In the genomic region with DNA sequence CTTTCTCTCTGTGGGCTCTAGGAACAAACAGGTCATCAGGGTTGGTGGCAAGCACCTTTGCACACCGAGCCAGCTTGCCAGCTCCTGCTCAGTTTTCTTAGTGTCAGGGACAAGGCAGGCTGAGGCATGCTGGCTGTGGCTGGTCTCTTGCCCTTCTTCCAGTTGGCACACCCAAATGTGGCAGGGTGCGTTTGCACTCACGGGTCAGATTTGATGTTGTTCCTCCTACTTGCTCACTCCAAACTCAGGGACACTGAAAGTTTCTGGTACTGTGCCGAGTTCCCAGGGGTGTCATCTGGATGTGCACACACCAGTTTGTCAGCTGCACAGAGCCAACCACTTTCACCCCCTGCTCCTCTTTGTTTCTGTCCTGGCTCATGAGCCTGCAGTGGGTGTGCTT, we compare ENCODE assay signal across 32 mouse cellular contexts. TPM values are rescaled to one million over a fixed set of nuclear protein-coding genes. Genes with fewer than 3 reads are reported as not detected.
DNase-seq lines count a peak whose midpoint lies in the region; ATAC-seq lines count a peak whose summit lies in the region.
"Had no signal": no experiment of that assay in that cellular context is flagged by ENCODE, and none has a peak within 500 bp of the region (broad histone marks: within the 10 kb centered on the region; RNA-seq: fewer than 3 reads in every experiment).

No protein-coding gene starts in this region.

- no peak overlapping the region for H3K4me3 ChIP-seq in heart, embryonic 16.5 days (ENCODE audit: low read length)
- H3K4me3 ChIP-seq: embryonic facial prominence, embryonic 13.5 days; erythroblast, embryonic 14.5 days; kidney, embryonic 15.5 days; limb, embryonic 15.5 days; liver, embryonic 15.5 days; lung, embryonic 15.5 days had no signal

- H3K4me1 ChIP-seq in heart, embryonic 16.5 days (ENCODE audit: control insufficient read depth, insufficient read depth, low read length): peaks cover 9% of the 10 kb centered on the region; the same call in 1 of the 2 replicates
- H3K4me1 ChIP-seq: embryonic facial prominence, embryonic 13.5 days; limb, embryonic 15.5 days; liver, embryonic 15.5 days; lung, embryonic 15.5 days had no signal

- 0 out of 2 replicates have a peak overlapping the region, but pooled peaks have one; percentile 3 for H3K9ac ChIP-seq in heart, embryonic 16.5 days (ENCODE audit: low read length)
- H3K9ac ChIP-seq: embryonic facial prominence, embryonic 13.5 days; kidney, embryonic 15.5 days; limb, embryonic 15.5 days; liver, embryonic 15.5 days; lung, embryonic 15.5 days had no signal

- no peaks in the 10 kb centered on the region for H3K9me3 ChIP-seq in heart, embryonic 16.5 days (replicated peaks; ENCODE audit: control insufficient read depth, low read length)
- H3K9me3 ChIP-seq: embryonic facial prominence, embryonic 13.5 days; kidney, embryonic 15.5 days; limb, embryonic 15.5 days; liver, embryonic 15.5 days; lung, embryonic 15.5 days had no signal

- no peak overlapping the region for H3K27ac ChIP-seq in heart, embryonic 16.5 days (ENCODE audit: low read length)
- H3K27ac ChIP-seq: embryonic facial prominence, embryonic 13.5 days; hindbrain, postnatal 0 days; kidney, embryonic 15.5 days; limb, embryonic 15.5 days; liver, embryonic 15.5 days; lung, embryonic 15.5 days; macrophage had no signal

- H3K27me3 ChIP-seq in heart, embryonic 16.5 days (ENCODE audit: control insufficient read depth, insufficient read depth, low read length): no peaks in the 10 kb centered on the region
- H3K27me3 ChIP-seq: embryonic facial prominence, embryonic 13.5 days; kidney, embryonic 15.5 days; limb, embryonic 15.5 days; liver, embryonic 15.5 days; lung, embryonic 15.5 days had no signal

- peak; percentile 49 for DNase-seq in adrenal gland, postnatal 10 days
- no peak for DNase-seq in adrenal gland, postnatal 4 days (ENCODE audit: low spot score in 2 of 2)
- DNase-seq in heart, postnatal 10 days: no peak
- DNase-seq in adipocyte (ENCODE audit: low spot score): peak; percentile 90
- peak; percentile 77 for DNase-seq in urinary bladder, postnatal 14 days (ENCODE audit: low spot score)
- DNase-seq in spleen, postnatal 14 days (ENCODE audit: low spot score in 2 of 2): no peak
- no peak for DNase-seq in layer of hippocampus, adult 9-11 months
- DNase-seq: adrenal gland, adult 2 months; cerebellum, adult 8-10 months; cerebellum, postnatal 36 days; embryo, embryonic 11 days; gastrocnemius, postnatal 25 days; kidney, postnatal 4 days; left cerebral cortex, postnatal 4 days; right cerebral cortex, postnatal 4 days had no signal

- H3K36me3 ChIP-seq in heart, embryonic 16.5 days (ENCODE audit: control insufficient read depth, insufficient read depth): no peaks in the 10 kb centered on the region
- H3K36me3 ChIP-seq: embryonic facial prominence, embryonic 13.5 days; kidney, embryonic 15.5 days; limb, embryonic 15.5 days; liver, embryonic 15.5 days; lung, embryonic 15.5 days had no signal

- intact Hi-C loops in heart, postnatal 10 days (cut with DNase I): no loop called here

- 74% methylated on average over 4 of the region's 4 CpGs for WGBS in heart, embryonic 16.5 days

- no peak for ATAC-seq in heart, embryonic 16.5 days (replicated peaks; ENCODE audit: extremely low read depth, insufficient read depth, low FRiP score)
- ATAC-seq: forebrain, embryonic 14.5 days; hindbrain, postnatal 0 days; intestine, embryonic 16.5 days had no signal

- H3K4me2 ChIP-seq in heart, embryonic 16.5 days (ENCODE audit: low read depth, low read length): no peak overlapping the region
- H3K4me2 ChIP-seq: embryonic facial prominence, embryonic 13.5 days; kidney, embryonic 15.5 days; limb, embryonic 15.5 days; liver, embryonic 15.5 days; lung, embryonic 15.5 days had no signal

RNA-seq across cellular contexts. Expression of gene Pum2, which starts 17.3 kb away (rescaled TPM):
- total RNA-seq in adrenal gland, postnatal 10 days (2021): 100 to 1,000 TPM; 131 to 150 TPM
- total RNA-seq in adrenal gland, postnatal 4 days (2021): 100 to 1,000 TPM; 155 to 166 TPM
- polyA plus RNA-seq in heart, embryonic 16.5 days (2015; fragmentation: Nextera tagmentation; extraction: Ambion mirVana): 26.2 and 27.9 TPM in 2 replicates
- total RNA-seq in heart, postnatal 10 days (2021): 100 to 1,000 TPM; 136 to 147 TPM

RNA-seq across cellular contexts. Expression of gene Slc7a15, which starts 57.7 kb away (rescaled TPM):
- under 1 TPM in 1 of 2 experiments, not detected in 1; 0.24 TPM for total RNA-seq in adrenal gland, postnatal 10 days (2021)
- total RNA-seq in adrenal gland, postnatal 4 days (2021): not detected
- polyA plus RNA-seq in heart, embryonic 16.5 days (2015; fragmentation: Nextera tagmentation; extraction: Ambion mirVana): not detected in 2 replicates
- not detected for total RNA-seq in heart, postnatal 10 days (2021)
- total RNA-seq: adrenal gland, adult 2 months; gastrocnemius, postnatal 25 days; hindbrain, postnatal 0 days; layer of hippocampus, postnatal 10 days; left cerebral cortex, adult 8-10 months; left cerebral cortex, postnatal 4 days; midbrain, postnatal 0 days had no signal
- polyA plus RNA-seq: adrenal gland, adult 2 months; brain, embryonic 14.5 days; embryonic facial prominence, embryonic 13.5 days; erythroblast, embryonic 14.5 days; forebrain, embryonic 14.5 days; hindbrain, embryonic 11.5 days; kidney, embryonic 15.5 days; limb, embryonic 15.5 days; lung, embryonic 15.5 days; macrophage; midbrain, postnatal 0 days; neural tube, embryonic 14.5 days had no signal

Comparison
In these comparisons a context has a peak if more than half of its experiments do, and no peak if none do; other contexts are left out.
1. DNase-seq: peak in adrenal gland, postnatal 10 days (single experiment), adipocyte (single experiment) and urinary bladder, postnatal 14 days (single experiment); none in adrenal gland, postnatal 4 days (0 of 2), heart, postnatal 10 days (0 of 2), spleen, postnatal 14 days (0 of 2) and layer of hippocampus, adult 9-11 months (single experiment).